Mouse (Mus musculus) activated CD4-positive, CD25-positive, alpha-beta regulatory T cell, adult 9 weeks (primary cell): ENCODE data around the gene Ifi211. TPM values are rescaled to one million over a fixed set of nuclear protein-coding genes. Genes with fewer than 3 reads are reported as not detected.

Source experiments
- polyA plus RNA-seq: library from polyadenylated mRNA; unstranded; fragments of 100-300 nt; shearing (Covaris generic); gene quantifications from one replicate; pipeline ENCODE4 v1.2.1, GENCODE M21; 2017

Ifi211 gene
- 3.9 TPM for polyA plus RNA-seq

DNA sequence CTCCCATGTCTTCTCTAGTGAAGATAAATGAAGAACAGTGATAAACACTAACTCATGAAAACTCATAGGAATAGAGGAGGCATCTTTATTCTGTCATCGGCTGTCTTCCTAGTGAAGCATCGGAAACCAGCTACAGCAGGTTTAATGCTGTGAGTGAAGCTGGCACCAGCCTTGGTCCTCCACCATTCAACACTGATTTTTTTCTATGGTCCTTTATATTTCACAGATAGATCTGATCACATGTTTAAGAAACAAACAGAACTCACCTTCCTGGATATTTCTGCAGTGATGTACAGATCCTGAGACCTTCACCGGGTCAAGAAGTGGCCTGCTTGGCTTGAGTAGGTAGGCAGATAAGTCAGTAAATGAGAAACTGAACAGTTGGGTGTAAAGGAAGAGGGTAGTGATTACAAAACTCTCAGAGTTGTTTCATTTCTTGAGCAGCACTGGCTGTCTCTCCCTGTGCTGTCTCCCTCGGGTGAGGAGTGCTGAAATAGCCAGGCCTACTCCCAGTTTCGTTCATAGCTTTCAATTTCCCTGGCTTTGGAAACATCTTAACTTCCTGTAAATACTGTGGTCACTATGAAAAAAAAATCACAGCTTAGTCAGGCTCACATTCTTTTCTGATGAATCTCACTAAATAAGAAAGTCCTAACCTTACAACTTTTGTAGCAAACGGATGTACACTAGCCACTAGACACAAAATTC lies at the start of gene Ifi211:
Gene Ifi211 (minus strand): TSS at position 499 of the 708 bp plus-strand sequence.

GRCm38 (mm10) chr1:173941924-173942779 lies 29.3 kb upstream of the Ifi211 start, which contains the start of the genes Mndal and Ifi203:
Mndal (minus strand) TSS chr1:173942491.
Ifi203 (minus strand) TSS chr1:173942672.

Other genes with a start within 250 kb of the Ifi211 start
- 119 TPM for gene Ifi208, start 239.4 kb downstream of the Ifi211 start, polyA plus RNA-seq
- 0.15 TPM for gene Ifi207, start 171.3 kb downstream of the Ifi211 start, polyA plus RNA-seq
- 1.9 TPM for gene Ifi204, start 146.1 kb downstream of the Ifi211 start, polyA plus RNA-seq
- 575 TPM for gene Mndal, start 29.4 kb upstream of the Ifi211 start, polyA plus RNA-seq
- 508 TPM for gene Ifi203, start 29.6 kb upstream of the Ifi211 start, polyA plus RNA-seq
- gene Ifi202b, start 69.7 kb upstream of the Ifi211 start, polyA plus RNA-seq, result not detected
- gene Ifi205, start 118.8 kb upstream of the Ifi211 start, polyA plus RNA-seq, result 0.45 TPM
- not detected for gene Olfr433, start 127.7 kb upstream of the Ifi211 start, polyA plus RNA-seq
- gene Olfr432, start 136.2 kb upstream of the Ifi211 start, polyA plus RNA-seq, result not detected
- not detected for gene Olfr430, start 153.6 kb upstream of the Ifi211 start, polyA plus RNA-seq
- not detected for gene Olfr429, start 171.3 kb upstream of the Ifi211 start, polyA plus RNA-seq
- gene Olfr427, start 183.8 kb upstream of the Ifi211 start, polyA plus RNA-seq, result not detected
- gene Olfr231, start 208.1 kb upstream of the Ifi211 start, polyA plus RNA-seq, result not detected
- gene Olfr424, start 218.5 kb upstream of the Ifi211 start, polyA plus RNA-seq, result not detected
- gene Olfr420, start 242.6 kb upstream of the Ifi211 start, polyA plus RNA-seq, result not detected